Mouse (Mus musculus) liver, adult 2 months (tissue): ENCODE measurements around the gene Pld1. TPM values are rescaled to one million over a fixed set of nuclear protein-coding genes. Genes with fewer than 3 reads are reported as not detected.

Source experiments
- DNase-seq: peaks from one replicate; pipeline ENCODE4 v3.0.0-alpha.2; 2011; ENCODE audit warnings: low read depth, low spot score; ENCODE audit errors: extremely low read depth
- H3K27ac ChIP-seq: fragments of 200-500 bp; replicated peaks from 2 replicates; pipeline ENCODE4 v1.5.1; 2012; ENCODE audit warnings: low read depth, mild to moderate bottlenecking, control low read depth, inconsistent platforms, low read length; ENCODE audit not compliant: insufficient read depth
- H3K27me3 ChIP-seq: fragments of 200-500 bp; 2 replicates; pipeline ENCODE4 v1.6.1; 2012; ENCODE audit warnings: mild to moderate bottlenecking, moderate library complexity, low read length, inconsistent platforms; ENCODE audit not compliant: control insufficient read depth, insufficient read depth
- H3K36me3 ChIP-seq: fragments of 200-500 bp; 2 replicates; pipeline ENCODE4 v1.6.1; 2012; ENCODE audit warnings: low read length, inconsistent platforms; ENCODE audit not compliant: control insufficient read depth, insufficient read depth
- H3K4me1 ChIP-seq: fragments of 200-500 bp; 2 replicates; pipeline ENCODE4 v1.6.1; 2011; ENCODE audit warnings: low read length; ENCODE audit not compliant: control insufficient read depth, insufficient read depth
- H3K4me3 ChIP-seq: fragments of 200-500 bp; 2 replicates; pipeline ENCODE4 v1.5.1; 2011; ENCODE audit warnings: low read depth, mild to moderate bottlenecking, control low read depth, low read length, moderate library complexity; ENCODE audit not compliant: insufficient read depth
- H3K79me2 ChIP-seq: fragments of 200-500 bp; 2 replicates; pipeline ENCODE4 v1.6.1; 2012; ENCODE audit warnings: inconsistent platforms, mild to moderate bottlenecking, low read length, moderate library complexity; ENCODE audit not compliant: control insufficient read depth, insufficient read depth
- H3K9ac ChIP-seq: fragments of 200-500 bp; 2 replicates; pipeline ENCODE4 v1.6.1; 2012; ENCODE audit warnings: low read depth, mild to moderate bottlenecking, control low read depth, inconsistent platforms, low read length
- CTCF ChIP-seq: fragments of 200-500 bp; IDR thresholded peaks from 2 replicates; pipeline ENCODE4 v1.5.1; 2011; ENCODE audit warnings: low read depth, low read length, control low read depth
- POLR2A ChIP-seq: fragments of 200-500 bp; IDR thresholded peaks from 2 replicates; pipeline ENCODE4 v1.6.1; 2011; ENCODE audit warnings: low read length, control low read depth; ENCODE audit not compliant: insufficient read depth; ENCODE audit errors: extremely low read depth
- WGBS: fragments of 180-500 bp; shearing (Covaris S2); methylation state at CpG from one replicate; pipeline ENCODE4 v1.1.7; 2018; 5-methylcytosine and 5-hydroxymethylcytosine counted together
- polyA plus RNA-seq: library from polyadenylated mRNA; depleted of rRNA; stranded (reverse); fragments of >200 nt; gene quantifications from 2 replicates; pipeline ENCODE4 v1.2.3, GENCODE M21; 2012
- total RNA-seq: library from RNA; depleted of rRNA; stranded (reverse); fragments of >200 nt; gene quantifications from 2 replicates; pipeline ENCODE4 v1.2.3, GENCODE M21; 2014

The Pld1 gene
- total and polyA plus RNA-seq, 2 experiments = 1.9 to 8.4 TPM

GRCm38 (mm10) chr3:27904659-27905330 is 33.7 kb upstream of the Pld1 start:
- no peaks in the 10 kb centered on the region for H3K27me3 ChIP-seq
- peak; percentile 91 for DNase-seq
- H3K4me3 ChIP-seq = no peak overlapping the region
- peaks cover 16% of the 10 kb centered on the region for H3K4me1 ChIP-seq
- no peaks in the 10 kb centered on the region for H3K79me2 ChIP-seq
- 6% methylated on average over 13 of the region's 13 CpGs for WGBS
- H3K36me3 ChIP-seq = no peaks in the 10 kb centered on the region
- no peak overlapping the region for H3K9ac ChIP-seq
- peak overlapping the region; percentile 0; the same call in 1 of the 2 replicates for H3K27ac ChIP-seq
- TF ChIP-seq POLR2A (no peak), CTCF (no peak)

GRCm38 (mm10) chr3:27906647-27907209 is 31.8 kb upstream of the Pld1 start:
- Histone ChIP-seq H3K36me3 (no peaks in the 10 kb centered on the region), H3K79me2 (no peaks in the 10 kb centered on the region), H3K4me3 (no peak overlapping the region), H3K27ac (no peak overlapping the region), H3K4me1 (peaks cover 15% of the 10 kb centered on the region), H3K27me3 (no peaks in the 10 kb centered on the region), H3K9ac (no peak overlapping the region)
- 95% methylated on average over 7 of the region's 7 CpGs for WGBS
- TF ChIP-seq POLR2A = no peak
- TF ChIP-seq CTCF = no peak
- DNase-seq = no peak

GRCm38 (mm10) chr3:27907301-27907700 is 31.2 kb upstream of the Pld1 start:
- no peak overlapping the region for H3K27ac ChIP-seq
- WGBS = 11% methylated on average over 2 of the region's 2 CpGs

GRCm38 (mm10) chr3:27908316-27908715 is 30.2 kb upstream of the Pld1 start:
- no peaks in the 10 kb centered on the region for H3K27me3 ChIP-seq
- H3K4me1 ChIP-seq = peaks cover 15% of the 10 kb centered on the region
- no peak overlapping the region for H3K9ac ChIP-seq
- no peak for DNase-seq
- H3K27ac ChIP-seq = no peak overlapping the region
- TF ChIP-seq CTCF (no peak), POLR2A (no peak)
- H3K79me2 ChIP-seq = no peaks in the 10 kb centered on the region
- H3K4me3 ChIP-seq = no peak overlapping the region
- no peaks in the 10 kb centered on the region for H3K36me3 ChIP-seq
- 81% methylated on average over 2 of the region's 2 CpGs for WGBS

More at GRCm38 (mm10) chr3:27907301-27907700, 31.2 kb upstream of the Pld1 start:
- no peak for TF ChIP-seq POLR2A
- TF ChIP-seq CTCF = no peak
- Histone ChIP-seq H3K79me2 (no peaks in the 10 kb centered on the region), H3K4me1 (peaks cover 15% of the 10 kb centered on the region), H3K9ac (no peak overlapping the region), H3K27me3 (no peaks in the 10 kb centered on the region), H3K4me3 (no peak overlapping the region), H3K36me3 (no peaks in the 10 kb centered on the region)
- DNase-seq = peak; percentile 68

- Histone ChIP-seq H3K4me3 (no peak overlapping the region), H3K9ac (no peak overlapping the region), H3K27ac (0 out of 2 replicates have a peak overlapping the region, but pooled peaks have one; percentile 16), H3K36me3 (no peaks in the 10 kb centered on the region), H3K4me1 (peaks cover 15% of the 10 kb centered on the region), H3K79me2 (no peaks in the 10 kb centered on the region), H3K27me3 (no peaks in the 10 kb centered on the region)
- WGBS = 84% methylated on average over 3 of the region's 3 CpGs
- TF ChIP-seq POLR2A = no peak
- TF ChIP-seq CTCF = no peak
- DNase-seq = no peak
Measured at GRCm38 (mm10) chr3:27909016-27909415, 29.5 kb upstream of the Pld1 start.
